Mouse (Mus musculus): ENCODE data around the gene Cdca5.

DNA sequence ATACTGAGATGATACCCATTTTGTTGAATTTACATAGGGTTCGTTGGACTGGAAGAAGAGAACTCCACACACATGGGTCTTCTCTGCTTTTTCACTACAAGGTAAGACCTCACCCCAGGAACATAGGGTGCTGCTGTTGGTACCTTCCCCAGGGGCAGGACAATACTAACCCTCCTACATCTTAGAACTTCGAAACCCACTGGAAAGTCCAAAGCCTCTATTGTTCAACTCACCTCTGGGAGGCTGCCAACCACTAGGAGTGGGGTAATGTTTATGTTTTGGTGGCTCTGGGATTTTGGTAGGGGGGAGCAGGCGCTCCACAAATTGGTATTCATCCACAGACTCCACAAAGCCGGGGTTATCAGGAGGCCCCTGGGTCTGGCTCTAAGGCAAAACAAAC, 28.1 kb upstream of the Cdca5 start:
- TF ChIP-seq CTCF (IDR thresholded peaks at IDR 0.05; ENCODE audit: low read depth) (no peak), EP300 (IDR thresholded peaks at IDR 0.05; ENCODE audit: low read depth) (no peak)

Data from liver, embryonic 14.5 days (tissue).